Mouse (Mus musculus) CD8-positive naive resting alpha-beta T cell, adult 2 months (primary cell): ENCODE results near the gene Ercc6.

Experiments used
- DNase-seq, 2 experiments: peaks; one replicate each; pipeline ENCODE4 v3.0.0; 2022; ENCODE audit warnings: low read depth in 2 of 2, low spot score in 2 of 2

Ercc6 gene

GRCm38 (mm10) chr14:32563661-32564060 is 50.3 kb downstream of the Ercc6 start:
- no peak for DNase-seq

GRCm38 (mm10) chr14:32572519-32572918 is 59.2 kb downstream of the Ercc6 start:
- DNase-seq: no peak

GRCm38 (mm10) chr14:32578420-32578819 is 65.1 kb downstream of the Ercc6 start:
- DNase-seq: no peak

- DNase-seq: no peak
Observed at GRCm38 (mm10) chr14:32583696-32584095, 70.4 kb downstream of the Ercc6 start.

GRCm38 (mm10) chr14:32587013-32587784 is 73.9 kb downstream of the Ercc6 start:
- peak; percentile 31 to 38 for DNase-seq

- no peak for DNase-seq
Observed at GRCm38 (mm10) chr14:32590377-32590776, 77.1 kb downstream of the Ercc6 start.

- DNase-seq: no peak
Observed at GRCm38 (mm10) chr14:32597232-32598231, 84.2 kb downstream of the Ercc6 start.

- no peak for DNase-seq
Observed at GRCm38 (mm10) chr14:32598437-32599219, 85.3 kb downstream of the Ercc6 start.

GRCm38 (mm10) chr14:32599290-32600041 is 86.1 kb downstream of the Ercc6 start, which contains the start of gene Prrxl1:
Gene Prrxl1 (plus strand): TSS chr14:32599407.
- DNase-seq: no peak

- DNase-seq: no peak
Observed at GRCm38 (mm10) chr14:32600110-32600509, 86.8 kb downstream of the Ercc6 start.

GRCm38 (mm10) chr14:32605508-32605907 is 92.2 kb downstream of the Ercc6 start:
- no peak for DNase-seq

- DNase-seq: no peak
Observed at GRCm38 (mm10) chr14:32606316-32606715, 93.0 kb downstream of the Ercc6 start.

GRCm38 (mm10) chr14:32609392-32609791 is 96.1 kb downstream of the Ercc6 start:
- DNase-seq: no peak

- no peak for DNase-seq
Observed at GRCm38 (mm10) chr14:32617253-32617652, 103.9 kb downstream of the Ercc6 start.

- DNase-seq: no peak
Observed at GRCm38 (mm10) chr14:32624245-32624644, 110.9 kb downstream of the Ercc6 start.

- DNase-seq: no peak
Observed at GRCm38 (mm10) chr14:32624811-32625210, 111.5 kb downstream of the Ercc6 start.

- DNase-seq: no peak
Observed at GRCm38 (mm10) chr14:32627271-32627670, 114.0 kb downstream of the Ercc6 start.

- DNase-seq: no peak
Observed at GRCm38 (mm10) chr14:32628584-32628983, 115.3 kb downstream of the Ercc6 start.
